Mouse (Mus musculus) neural tube, embryonic 12.5 days (tissue): ENCODE results near the gene Klrb1a. TPM values are rescaled to one million over a fixed set of nuclear protein-coding genes. Genes with fewer than 3 reads are reported as not detected.
"Not testable (repeated sequence)": the region's sequence is repeated elsewhere in the genome, so short reads cannot be mapped to it uniquely, and the experiment has no call there.

Source experiments
- ATAC-seq: fragments of 200-750 bp; cut with Nextera tagmentation; 2 replicates; pipeline ENCODE4 v1.8.0; 2017; ENCODE audit warnings: low read depth, mild to moderate bottlenecking, moderate TSS enrichment, moderate library complexity; ENCODE audit not compliant: low FRiP score
- H3K27ac ChIP-seq: fragments of 300-500 bp; sonication (generic); 2 replicates; pipeline ENCODE4 v1.5.1; 2016
- H3K27me3 ChIP-seq: fragments of 300-500 bp; sonication (generic); replicated peaks from 2 replicates; pipeline ENCODE4 v1.6.1; 2016; ENCODE audit warnings: mild to moderate bottlenecking
- H3K36me3 ChIP-seq: fragments of 300-500 bp; sonication (generic); 2 replicates; pipeline ENCODE4 v1.6.1; 2016; ENCODE audit warnings: mild to moderate bottlenecking
- H3K4me1 ChIP-seq: fragments of 300-500 bp; sonication (generic); 2 replicates; pipeline ENCODE4 v1.6.1; 2016
- H3K4me2 ChIP-seq: fragments of 300-500 bp; sonication (generic); replicated peaks from 2 replicates; pipeline ENCODE4 v1.6.1; 2016; ENCODE audit warnings: mild to moderate bottlenecking
- H3K4me3 ChIP-seq: fragments of 300-500 bp; sonication (generic); 2 replicates; pipeline ENCODE4 v1.5.1; 2016
- H3K9ac ChIP-seq: fragments of 300-500 bp; sonication (generic); 2 replicates; pipeline ENCODE4 v1.6.1; 2016; ENCODE audit warnings: mild to moderate bottlenecking
- H3K9me3 ChIP-seq: fragments of 300-500 bp; sonication (generic); 2 replicates; pipeline ENCODE4 v1.6.1; 2016; ENCODE audit warnings: mild to moderate bottlenecking
- WGBS: fragments of 180-500 bp; shearing (Covaris S2); methylation state at CpG from one replicate; pipeline ENCODE4 v1.1.7; 2016; 5-methylcytosine and 5-hydroxymethylcytosine counted together
- polyA plus RNA-seq: library from polyadenylated mRNA; unstranded; fragments of >200 nt; fragmentation: Nextera tagmentation; extraction: Ambion mirVana; gene quantifications from 2 replicates; pipeline ENCODE4 v1.2.1, GENCODE M21; 2016

Klrb1a gene
- polyA plus RNA-seq, 1 experiment from 2014 or later: not detected

DNA sequence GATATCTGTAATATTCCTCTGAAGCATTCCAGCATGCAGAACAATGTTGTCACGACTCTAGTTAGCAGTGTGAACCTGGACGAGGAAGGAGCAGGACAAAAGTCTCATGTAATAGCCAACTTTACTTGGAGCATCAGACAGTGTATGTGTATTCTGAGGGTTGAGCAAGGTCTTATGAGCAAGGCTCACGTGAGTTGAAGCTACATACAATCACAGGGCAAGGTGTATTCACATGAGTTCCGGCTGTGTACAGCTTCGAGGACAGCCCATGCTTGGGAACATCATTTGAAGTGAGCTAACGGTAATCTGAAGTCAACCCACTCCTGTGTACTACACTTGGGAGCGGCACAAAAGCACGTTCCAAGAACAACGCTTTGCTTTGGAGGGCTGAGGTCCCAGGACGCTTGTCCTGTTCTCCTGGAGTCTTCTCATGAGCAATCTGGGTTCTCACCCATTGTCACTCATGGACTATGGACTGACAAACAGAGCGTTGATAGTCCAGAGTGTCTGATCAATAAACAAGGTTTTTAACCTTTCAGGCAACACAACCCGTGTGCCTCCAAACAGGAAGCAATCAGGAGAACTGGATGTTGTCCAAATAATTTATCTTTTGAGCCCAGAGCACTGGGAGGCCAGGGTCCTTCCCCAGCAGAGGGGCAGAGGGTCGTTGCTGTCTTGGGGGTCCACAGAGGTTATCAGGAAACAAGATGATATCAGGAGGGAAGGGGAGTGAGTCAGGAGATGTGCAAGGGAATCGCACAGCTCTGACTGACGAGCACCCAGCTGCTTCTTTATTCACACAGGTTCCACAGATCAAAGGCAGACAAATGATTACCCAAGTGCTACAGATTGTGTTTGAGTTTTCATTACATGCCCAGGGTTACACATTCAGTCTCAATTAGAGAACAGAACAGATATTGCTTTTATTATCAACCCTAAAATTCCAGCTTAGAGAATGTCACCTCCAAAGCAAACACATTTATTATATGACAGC, 7.9 kb upstream of the Klrb1a start:
- 85% methylated on average over 15 of the region's 15 CpGs for WGBS
- ATAC-seq, H3K4me1 ChIP-seq, H3K36me3 ChIP-seq, H3K27ac ChIP-seq, H3K9me3 ChIP-seq, H3K27me3 ChIP-seq, H3K9ac ChIP-seq, H3K4me3 ChIP-seq, H3K4me2 ChIP-seq: not testable (repeated sequence)

DNA sequence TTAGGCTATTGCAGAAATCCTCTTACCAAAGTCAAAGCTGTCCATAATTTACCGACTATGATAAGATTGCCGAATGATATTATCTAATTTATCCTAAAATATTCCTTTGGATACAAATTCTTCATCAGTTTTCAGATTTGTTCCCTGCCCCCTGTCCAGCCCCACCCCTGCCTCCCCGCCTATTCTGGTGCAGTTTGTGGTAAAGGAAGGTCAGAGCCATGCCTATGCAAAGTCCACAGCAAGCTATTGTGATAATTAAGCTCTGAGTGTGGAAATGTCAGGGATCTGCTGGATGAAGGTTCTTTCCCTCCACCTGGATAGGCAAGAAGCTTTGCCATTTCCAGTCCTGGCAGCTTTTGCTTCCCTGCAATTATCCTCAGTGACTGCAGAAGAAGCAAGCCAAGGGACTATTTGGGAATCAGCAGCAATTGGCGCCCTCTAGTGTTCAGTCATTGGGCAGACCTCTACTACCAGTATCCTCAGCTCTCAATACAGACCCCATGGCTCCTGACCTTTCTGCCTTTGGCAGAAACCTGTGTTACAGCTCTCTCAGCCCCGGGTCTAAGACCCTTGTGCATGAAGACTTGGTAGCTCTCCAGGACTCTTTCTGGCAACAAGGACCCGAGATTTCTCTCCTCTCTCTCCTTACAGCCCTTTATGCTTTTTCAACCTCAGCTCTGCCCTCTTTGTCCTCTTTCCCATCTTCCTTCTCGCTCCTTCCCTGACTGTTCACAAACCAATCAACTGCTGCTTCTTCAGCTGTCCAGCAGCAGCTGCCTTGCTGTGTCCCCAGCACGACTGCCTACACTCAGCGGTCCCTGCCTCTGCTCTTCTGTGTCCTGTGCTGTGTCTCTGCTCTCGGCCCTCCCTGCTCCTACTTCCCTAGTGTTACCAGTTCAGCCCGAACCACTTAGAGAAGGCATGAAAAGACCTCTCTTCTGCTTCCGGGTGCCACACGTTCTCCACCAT, 6.7 kb upstream of the Klrb1a start:
- WGBS: 56% methylated on average over 13 of the region's 13 CpGs
- H3K27ac ChIP-seq, H3K27me3 ChIP-seq, H3K4me2 ChIP-seq, H3K4me1 ChIP-seq, H3K9me3 ChIP-seq, H3K36me3 ChIP-seq, H3K4me3 ChIP-seq, H3K9ac ChIP-seq: not testable (repeated sequence)
- peak; percentile 90 for ATAC-seq

DNA sequence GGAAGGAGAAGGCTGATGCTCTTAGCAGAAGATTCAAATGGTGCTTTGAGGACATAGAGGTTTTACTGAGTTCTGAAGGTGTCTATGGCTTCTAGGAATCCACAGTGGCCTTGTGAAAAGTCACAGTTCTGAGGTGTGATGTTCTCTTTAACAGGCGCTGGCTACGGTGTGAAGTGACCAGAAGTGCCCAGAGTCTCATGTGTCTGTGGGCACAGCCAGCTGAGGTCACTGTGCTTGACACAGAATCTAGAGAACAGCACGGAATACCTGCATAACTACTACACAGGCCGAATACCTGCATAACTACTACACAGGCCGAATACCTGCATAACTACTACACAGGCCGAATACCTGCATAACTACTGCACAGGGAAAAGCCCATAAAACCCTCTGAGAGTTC, 1.9 kb upstream of the Klrb1a start:
- not testable (repeated sequence) for H3K9ac ChIP-seq, H3K27ac ChIP-seq, H3K9me3 ChIP-seq, H3K4me2 ChIP-seq, H3K36me3 ChIP-seq, H3K27me3 ChIP-seq, H3K4me3 ChIP-seq, H3K4me1 ChIP-seq, ATAC-seq
- WGBS: 91% methylated on average over 6 of the region's 6 CpGs

DNA sequence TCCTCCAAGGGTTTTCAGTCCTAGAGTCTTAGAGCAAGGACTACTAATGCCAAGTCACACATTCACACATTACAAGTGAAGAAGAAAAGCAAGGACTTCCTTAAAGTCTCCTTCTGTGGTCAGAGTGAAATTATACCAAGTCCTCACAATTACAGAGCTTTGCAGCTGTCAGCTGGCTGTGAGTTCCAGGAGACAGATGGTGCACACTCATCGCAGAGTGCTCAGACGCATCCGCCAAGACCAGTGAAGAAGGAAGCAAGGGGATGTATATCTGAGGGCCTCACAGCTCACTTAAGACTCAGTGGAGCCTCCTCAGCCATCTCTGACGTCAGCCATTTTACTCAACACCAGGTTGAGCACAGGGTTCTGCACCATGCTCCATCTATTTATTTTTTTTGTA, 1.1 kb upstream of the Klrb1a start:
- no peak for ATAC-seq
- H3K27me3 ChIP-seq: no peaks in the 10 kb centered on the region
- H3K4me1 ChIP-seq: no peaks in the 10 kb centered on the region
- H3K9me3 ChIP-seq: no peaks in the 10 kb centered on the region
- H3K9ac ChIP-seq: no peak overlapping the region
- H3K36me3 ChIP-seq: no peaks in the 10 kb centered on the region
- no peak overlapping the region for H3K4me2 ChIP-seq
- H3K4me3 ChIP-seq: no peak overlapping the region
- WGBS: 90% methylated on average over 4 of the region's 4 CpGs
- no peak overlapping the region for H3K27ac ChIP-seq

DNA sequence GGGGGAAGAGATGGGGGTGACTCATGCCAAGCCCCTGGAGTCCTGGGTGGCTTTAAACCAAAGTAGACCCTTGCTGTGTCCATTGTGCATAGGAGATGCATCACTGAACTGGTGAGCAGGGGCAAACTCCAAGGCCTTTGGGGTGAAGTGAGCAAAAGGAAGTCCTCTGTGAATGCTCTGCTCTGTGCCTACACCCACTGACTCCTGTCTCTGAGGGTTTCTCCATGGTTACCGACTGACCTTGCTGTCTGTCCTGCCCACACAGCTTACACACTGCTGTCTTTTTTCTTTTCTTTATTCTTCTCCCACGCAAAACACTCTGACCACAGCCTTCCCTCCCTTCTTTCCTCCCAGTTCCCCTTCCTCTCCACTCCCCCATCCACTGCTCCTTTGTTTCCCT, 600 bp downstream of the Klrb1a start:
- Histone ChIP-seq H3K4me2 (no peak overlapping the region), H3K27ac (no peak overlapping the region), H3K9me3 (no peaks in the 10 kb centered on the region), H3K4me3 (no peak overlapping the region), H3K36me3 (no peaks in the 10 kb centered on the region), H3K27me3 (no peaks in the 10 kb centered on the region), H3K9ac (no peak overlapping the region), H3K4me1 (no peaks in the 10 kb centered on the region)
- ATAC-seq: no peak
- WGBS: 65% methylated on average over 2 of the region's 2 CpGs

DNA sequence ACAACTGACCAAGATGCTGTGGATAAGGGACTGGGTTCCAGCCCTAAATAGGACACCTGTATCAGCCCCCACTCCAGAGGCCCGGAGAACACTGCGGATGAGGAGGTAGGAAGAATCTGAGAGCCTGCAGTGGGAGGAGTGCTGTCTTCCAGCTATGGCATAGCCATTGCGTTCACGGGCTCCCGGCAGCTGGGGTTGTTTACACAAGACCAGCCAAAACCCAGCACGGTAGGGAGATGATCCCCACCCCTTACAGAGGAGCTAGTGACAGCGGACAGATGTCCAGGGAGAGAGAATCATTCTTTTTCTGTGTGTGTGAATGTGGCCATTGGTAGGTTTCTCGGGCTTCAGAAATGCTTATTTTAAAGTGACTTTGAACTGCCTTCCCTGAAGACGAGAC, 17.0 kb downstream of the Klrb1a start:
- ATAC-seq: no peak

DNA sequence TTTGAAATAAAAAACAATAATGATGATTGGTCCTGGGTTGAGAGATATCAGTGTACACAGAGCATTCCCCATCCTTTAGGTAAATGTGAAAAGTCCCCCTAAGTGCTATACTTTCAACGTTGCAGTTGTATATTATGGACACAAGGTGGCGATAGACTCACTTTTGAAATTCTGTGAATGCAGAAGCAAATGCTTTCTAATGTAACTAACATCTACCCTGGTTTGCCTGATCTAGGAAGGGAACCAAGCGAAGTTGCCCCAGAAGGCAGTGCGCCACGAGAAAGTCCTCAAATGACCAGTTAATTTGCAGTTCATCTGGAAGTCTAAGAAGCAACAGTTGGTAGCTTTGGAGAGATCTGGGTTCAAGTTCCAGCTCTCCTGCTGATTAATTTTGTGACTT, 18.8 kb downstream of the Klrb1a start:
- Histone ChIP-seq H3K36me3 (no peaks in the 10 kb centered on the region), H3K9ac (no peak overlapping the region), H3K27me3 (no peaks in the 10 kb centered on the region), H3K4me2 (no peak overlapping the region), H3K4me3 (no peak overlapping the region), H3K27ac (no peak overlapping the region), H3K4me1 (no peaks in the 10 kb centered on the region), H3K9me3 (no peaks in the 10 kb centered on the region)
- WGBS: 38% methylated on average over 5 of the region's 5 CpGs
- ATAC-seq: no peak

More for the DNA sequence above, 17.0 kb downstream of the Klrb1a start:
- H3K4me3 ChIP-seq: no peak overlapping the region
- H3K27ac ChIP-seq: no peak overlapping the region
- no peak overlapping the region for H3K4me2 ChIP-seq
- no peaks in the 10 kb centered on the region for H3K27me3 ChIP-seq
- H3K9me3 ChIP-seq: no peaks in the 10 kb centered on the region
- no peaks in the 10 kb centered on the region for H3K4me1 ChIP-seq
- H3K36me3 ChIP-seq: no peaks in the 10 kb centered on the region
- H3K9ac ChIP-seq: no peak overlapping the region
- 70% methylated on average over 9 of the region's 9 CpGs for WGBS

DNA sequence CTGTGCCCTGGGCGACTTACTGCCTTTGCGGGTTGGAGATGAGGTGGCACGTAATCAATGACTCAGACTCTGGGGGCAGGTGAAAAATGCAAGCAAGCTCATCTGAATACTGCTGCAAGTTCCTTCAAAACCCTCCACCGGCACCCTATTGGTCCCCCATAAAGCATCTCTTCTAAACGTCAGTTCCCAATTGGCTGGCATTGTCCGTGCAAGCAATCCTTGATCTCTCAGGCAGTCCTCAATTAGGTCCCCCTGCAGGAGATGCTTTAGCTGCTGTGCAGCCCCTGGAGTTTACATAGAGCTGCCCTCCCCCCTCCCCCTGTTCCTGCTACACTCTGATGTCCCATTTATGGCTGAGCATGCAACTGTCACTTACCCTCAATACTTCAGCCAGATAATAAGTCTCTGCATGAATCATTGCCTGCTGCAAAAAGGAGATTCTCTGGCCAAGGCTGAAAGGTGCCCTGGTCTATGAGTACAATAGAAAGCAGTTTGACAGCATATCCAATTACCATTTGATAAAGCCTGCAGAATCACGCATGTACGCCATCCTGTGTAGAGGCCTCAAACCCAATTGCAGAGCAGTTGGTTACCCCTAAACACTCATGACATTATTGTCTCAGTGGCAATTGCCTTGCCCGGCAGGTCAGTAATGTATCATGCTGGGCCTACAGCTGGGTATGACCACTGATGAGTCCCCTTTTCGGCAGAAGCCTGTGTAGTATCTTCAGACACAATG, 20.7 kb downstream of the Klrb1a start:
- WGBS: 45% methylated on average over 10 of the region's 10 CpGs
- H3K27me3 ChIP-seq: no peaks in the 10 kb centered on the region
- H3K4me1 ChIP-seq: no peaks in the 10 kb centered on the region
- H3K4me2 ChIP-seq: peak overlapping the region; percentile 22; the same call in 1 of the 2 replicates
- H3K9me3 ChIP-seq: no peaks in the 10 kb centered on the region
- H3K9ac ChIP-seq: no peak overlapping the region
- peak; percentile 48 for ATAC-seq
- no peak overlapping the region for H3K27ac ChIP-seq
- H3K36me3 ChIP-seq: no peaks in the 10 kb centered on the region
- no peak overlapping the region for H3K4me3 ChIP-seq

DNA sequence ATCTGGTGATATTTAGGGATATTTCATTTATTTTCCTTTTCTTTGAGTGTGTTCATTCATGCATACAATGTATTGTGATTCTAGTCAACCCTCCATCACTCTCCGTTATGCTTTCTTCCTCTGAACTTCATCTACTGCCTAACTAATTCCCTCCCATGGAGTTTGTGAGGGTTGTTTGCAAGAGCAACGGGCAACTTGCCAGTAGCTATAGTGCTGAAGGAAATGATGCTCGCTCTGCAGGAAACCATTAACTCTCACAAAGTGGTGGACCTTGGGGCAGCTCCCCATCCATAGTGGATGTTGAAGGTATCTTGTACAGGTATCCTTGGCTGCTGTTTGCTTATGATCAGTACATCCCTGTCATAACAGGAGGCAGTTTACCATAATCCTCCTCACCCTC, 21.3 kb downstream of the Klrb1a start:
- H3K27ac ChIP-seq: no peak overlapping the region
- H3K4me2 ChIP-seq: peak overlapping the region; percentile 22; the same call in 1 of the 2 replicates
- H3K4me1 ChIP-seq: peaks cover 3% of the 10 kb centered on the region; the same call in 1 of the 2 replicates
- no peaks in the 10 kb centered on the region for H3K27me3 ChIP-seq
- no peaks in the 10 kb centered on the region for H3K9me3 ChIP-seq
- H3K4me3 ChIP-seq: no peak overlapping the region
- no peaks in the 10 kb centered on the region for H3K36me3 ChIP-seq
- ATAC-seq: peak; percentile 26
- no peak overlapping the region for H3K9ac ChIP-seq
- WGBS: 40% methylated on average over 3 of the region's 3 CpGs

DNA sequence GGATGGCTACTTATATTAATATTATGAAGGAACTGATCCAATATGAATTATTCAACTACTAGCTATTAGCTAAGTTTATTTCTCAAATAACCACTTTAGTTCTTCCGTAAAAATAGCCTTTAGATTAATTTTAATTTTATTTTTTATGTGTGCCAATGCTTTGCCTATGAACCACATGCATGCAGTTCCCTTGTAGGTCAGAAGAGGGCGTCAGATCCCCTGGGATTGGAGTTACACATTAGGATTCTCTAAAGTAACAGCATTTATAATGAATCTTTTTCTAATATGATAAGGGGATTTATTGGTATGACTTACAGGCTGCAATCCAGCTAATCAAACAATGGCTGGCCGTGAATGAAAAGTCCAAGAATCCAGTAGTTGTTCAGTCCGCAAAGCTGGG, 23.8 kb downstream of the Klrb1a start:
- WGBS: 68% methylated on average over 4 of the region's 4 CpGs
- no peaks in the 10 kb centered on the region for H3K36me3 ChIP-seq
- H3K27ac ChIP-seq: no peak overlapping the region
- H3K4me3 ChIP-seq: no peak overlapping the region
- no peak overlapping the region for H3K9ac ChIP-seq
- H3K4me2 ChIP-seq: no peak overlapping the region
- ATAC-seq: no peak
- H3K9me3 ChIP-seq: no peaks in the 10 kb centered on the region
- no peaks in the 10 kb centered on the region for H3K27me3 ChIP-seq
- peaks cover 3% of the 10 kb centered on the region; the same call in 1 of the 2 replicates for H3K4me1 ChIP-seq

DNA sequence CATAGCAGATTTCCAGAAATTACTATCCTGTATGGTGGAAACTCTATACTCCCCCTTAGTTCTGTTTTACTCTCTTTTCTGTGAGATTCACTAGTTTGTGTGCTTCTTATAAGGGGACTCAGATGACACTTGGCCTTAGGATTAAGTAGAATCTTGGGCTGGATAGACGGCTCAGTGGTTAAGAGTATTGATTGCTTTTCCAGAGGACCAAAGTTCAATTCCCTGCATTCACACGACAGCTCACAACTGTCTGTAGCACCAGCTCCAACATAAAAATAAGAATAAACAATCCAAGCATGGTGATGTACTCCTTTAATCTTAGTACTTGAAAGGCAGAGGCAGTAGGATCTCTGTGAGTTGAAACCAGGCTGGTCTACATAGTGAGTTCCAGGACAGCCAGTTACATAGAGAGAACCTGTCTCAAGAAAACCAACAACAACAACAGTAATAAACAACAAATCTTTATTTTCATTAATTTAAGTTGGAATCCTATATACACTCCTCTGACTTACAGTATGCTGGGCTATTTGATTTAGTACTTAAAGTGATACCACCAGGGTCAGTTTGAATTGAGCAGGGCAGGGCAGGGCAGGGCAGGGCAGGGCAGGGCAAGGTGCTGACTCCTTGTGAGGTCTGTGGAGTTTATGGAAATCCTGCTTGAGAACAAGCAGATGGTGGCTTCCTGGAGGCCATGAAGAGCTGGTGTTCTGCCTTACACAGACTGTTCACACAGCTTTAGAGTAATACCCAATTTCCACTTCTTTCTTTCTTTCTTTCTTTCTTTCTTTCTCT, 24.9 kb downstream of the Klrb1a start:
- Histone ChIP-seq H3K4me1 (peaks cover 3% of the 10 kb centered on the region; the same call in 1 of the 2 replicates), H3K27me3 (no peaks in the 10 kb centered on the region), H3K36me3 (no peaks in the 10 kb centered on the region), H3K9me3 (no peaks in the 10 kb centered on the region), H3K27ac (no peak overlapping the region), H3K9ac (no peak overlapping the region), H3K4me3 (no peak overlapping the region), H3K4me2 (no peak overlapping the region)
- 69% methylated on average over 2 of the region's 2 CpGs for WGBS
- ATAC-seq: no peak
